Mouse (Mus musculus) lung, postnatal 25 days (tissue): ENCODE measurements at regions not wholly inside any gene's neighbourhood (a gene's known extent, or its start where the extent isn't known, plus 50 kb on each side); places are given as distances from the start of the nearest gene placed in this dataset.

Source experiments
- DNase-seq: peaks from one replicate; pipeline ENCODE4 v3.0.0; 2022; ENCODE audit warnings: low spot score

- DNase-seq, result no peak
Measured at GRCm38 (mm10) chr13:119140436-119140835, 288.0 kb upstream of the Paip1 start.

- no peak for DNase-seq
Measured at GRCm38 (mm10) chr13:119143351-119143750, 285.1 kb upstream of the Paip1 start.

- no peak for DNase-seq
Measured at GRCm38 (mm10) chr13:119145713-119146112, 282.7 kb upstream of the Paip1 start.

- no peak for DNase-seq
Measured at GRCm38 (mm10) chr13:119147701-119148100, 280.7 kb upstream of the Paip1 start.

GRCm38 (mm10) chr13:119149141-119149540, 279.3 kb upstream of the Paip1 start:
- no peak for DNase-seq

GRCm38 (mm10) chr13:119150847-119151548, 277.4 kb upstream of the Paip1 start:
- DNase-seq, result no peak

- peak; percentile 16 for DNase-seq
Measured at GRCm38 (mm10) chr13:119177753-119178152, 250.6 kb upstream of the Paip1 start.

GRCm38 (mm10) chr13:119178212-119178611, 250.2 kb upstream of the Paip1 start:
- DNase-seq, result no peak

- no peak for DNase-seq
Measured at GRCm38 (mm10) chr13:119179157-119179920, 249.1 kb upstream of the Paip1 start.

- no peak for DNase-seq
Measured at GRCm38 (mm10) chr13:119184322-119184877, 244.0 kb upstream of the Paip1 start.

GRCm38 (mm10) chr13:119185567-119186143, 242.7 kb upstream of the Paip1 start:
- no peak for DNase-seq

- no peak for DNase-seq
Measured at GRCm38 (mm10) chr13:119231556-119231955, 196.8 kb upstream of the Paip1 start.

- no peak for DNase-seq
Measured at GRCm38 (mm10) chr13:119232100-119233029, 196.0 kb upstream of the Paip1 start.

- DNase-seq, result no peak
Measured at GRCm38 (mm10) chr13:119233030-119233385, 195.4 kb upstream of the Paip1 start.

- no peak for DNase-seq
Measured at GRCm38 (mm10) chr13:119233869-119234268, 194.5 kb upstream of the Paip1 start.

- DNase-seq, result no peak
Measured at GRCm38 (mm10) chr13:119242358-119242757, 186.0 kb upstream of the Paip1 start.

- DNase-seq, result no peak
Measured at GRCm38 (mm10) chr13:119247101-119247500, 181.3 kb upstream of the Paip1 start.

- no peak for DNase-seq
Measured at GRCm38 (mm10) chr13:119252006-119252405, 176.4 kb upstream of the Paip1 start.

- DNase-seq, result no peak
Measured at GRCm38 (mm10) chr13:119256350-119256749, 172.1 kb upstream of the Paip1 start.

GRCm38 (mm10) chr13:119258515-119258914, 169.9 kb upstream of the Paip1 start:
- no peak for DNase-seq

GRCm38 (mm10) chr13:119263561-119263960, 164.8 kb upstream of the Paip1 start:
- DNase-seq, result no peak
